Mouse (Mus musculus): ENCODE measurements around the gene Ap2a2.
"Not testable (repeated sequence)": the region's sequence is repeated elsewhere in the genome, so short reads cannot be mapped to it uniquely, and the experiment has no call there.

Gene Ap2a2

DNA sequence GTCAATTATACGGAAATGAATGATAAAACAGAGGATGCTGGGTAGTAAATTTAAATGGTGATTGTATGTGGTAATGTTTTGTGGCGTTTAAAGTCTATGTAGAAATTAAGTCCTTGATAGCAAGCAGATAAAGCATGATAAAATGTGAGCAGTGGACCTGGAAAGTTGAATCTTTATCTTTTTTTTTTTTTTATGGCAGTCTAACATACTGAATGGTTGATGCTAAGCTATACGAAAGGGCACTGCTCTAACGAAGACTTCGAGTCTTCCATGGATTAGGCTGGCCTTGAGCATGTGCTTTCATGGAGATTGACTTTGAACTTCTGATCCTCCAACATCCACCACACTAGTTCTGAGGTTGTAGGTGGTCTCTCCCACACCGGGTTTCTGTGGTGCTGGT is 31.1 kb downstream of the Ap2a2 start:
- no peak for DNase-seq (ENCODE audit: low read depth in 1 of 2, low spot score in 2 of 2)

DNA sequence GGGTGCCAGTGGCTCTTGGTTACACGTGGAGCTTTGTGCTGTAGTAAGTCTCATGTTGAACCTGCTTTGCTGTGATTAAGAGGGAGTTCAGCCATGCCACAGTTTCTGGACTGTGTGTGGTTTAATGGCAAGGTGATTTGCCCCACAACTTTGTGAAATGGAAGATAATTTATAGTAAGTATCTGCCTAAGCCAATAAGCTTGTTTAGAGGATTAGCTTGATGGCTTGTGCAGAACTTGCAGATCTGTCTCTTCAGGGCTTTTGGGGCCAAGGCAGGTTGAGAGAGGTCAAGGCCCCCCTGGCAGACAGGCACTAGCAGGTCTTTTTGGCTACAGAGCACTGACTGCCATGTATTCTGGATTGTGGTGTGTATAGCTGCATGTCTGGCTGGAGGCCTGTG is 35.0 kb downstream of the Ap2a2 start:
- DNase-seq (ENCODE audit: low read depth in 1 of 2, low spot score in 2 of 2) = no peak

DNA sequence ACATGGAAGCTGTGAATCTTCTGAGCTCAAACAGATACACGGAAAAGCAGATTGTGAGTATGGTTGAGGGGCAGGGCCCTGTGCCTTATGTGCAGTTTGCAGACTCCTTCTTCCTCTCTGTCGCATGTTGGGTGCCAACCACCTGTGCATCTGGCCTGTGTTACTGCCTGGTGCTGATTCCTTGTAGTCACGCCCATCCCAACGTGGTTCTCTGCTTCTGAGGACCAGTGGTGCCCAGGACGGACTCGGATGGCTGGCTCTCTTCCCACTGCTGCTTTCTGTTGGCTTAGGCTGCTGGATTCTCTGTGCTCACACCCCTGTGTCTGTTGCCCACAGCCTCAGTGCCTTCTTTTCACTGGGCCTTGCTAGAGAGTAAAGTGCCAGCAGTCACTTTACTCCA is 35.6 kb downstream of the Ap2a2 start:
- no peak for DNase-seq (ENCODE audit: low read depth in 1 of 2, low spot score in 2 of 2)

DNA sequence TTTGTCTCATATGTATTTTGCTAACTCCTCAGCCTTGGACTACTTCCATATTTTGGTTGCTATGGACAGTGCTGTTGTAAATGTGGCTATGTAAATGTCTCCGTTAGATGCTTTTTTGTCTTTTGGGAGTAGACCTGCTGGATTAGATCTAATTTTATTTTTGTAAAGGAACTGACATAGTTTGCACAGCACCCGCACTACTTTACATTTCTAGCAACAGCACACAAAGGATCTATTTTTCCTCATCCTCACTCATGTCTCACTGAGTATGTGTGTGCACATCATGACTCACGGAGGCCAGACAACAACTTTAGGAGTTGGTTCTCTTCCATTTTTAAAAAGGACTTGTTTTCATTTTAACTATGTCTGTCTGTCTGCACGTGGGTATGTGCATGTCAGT is 45.7 kb downstream of the Ap2a2 start:
- no peak for DNase-seq (ENCODE audit: low read depth in 1 of 2, low spot score in 2 of 2)

DNA sequence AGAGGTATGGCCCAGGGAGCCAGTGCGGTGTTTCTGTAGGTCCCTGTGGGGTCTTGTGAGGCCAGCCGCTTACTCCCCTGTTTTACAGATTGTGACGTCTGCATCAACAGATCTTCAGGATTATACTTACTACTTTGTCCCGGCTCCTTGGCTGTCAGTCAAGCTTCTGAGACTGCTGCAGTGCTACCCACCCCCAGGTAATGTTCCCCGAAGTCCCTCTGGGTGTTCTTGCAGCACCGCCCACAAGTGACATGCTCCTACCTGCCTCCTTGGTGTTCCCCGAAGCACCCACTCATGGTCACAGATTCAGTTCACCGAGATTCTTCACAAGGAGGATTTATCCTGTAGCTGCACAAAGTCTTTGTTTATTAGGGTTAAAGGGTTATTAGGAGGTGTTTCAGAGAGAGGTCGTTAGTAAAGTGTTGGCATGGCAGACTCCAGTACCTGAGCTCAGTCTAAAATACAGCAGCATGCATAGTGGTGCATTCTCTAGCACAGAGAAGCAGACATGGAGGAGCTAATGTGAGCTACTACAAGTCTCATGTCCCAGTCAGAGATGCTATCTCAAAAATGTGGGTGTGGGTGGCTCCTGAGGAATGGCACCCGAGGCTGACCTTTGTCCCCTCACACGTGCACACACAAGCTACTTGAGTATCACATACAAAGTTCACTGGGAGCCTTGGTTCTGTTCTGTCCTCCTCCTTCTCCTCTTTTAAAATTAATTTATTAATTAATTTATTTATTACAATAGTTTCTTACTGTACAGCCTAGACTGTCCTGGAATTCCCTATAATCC is 47.9 kb downstream of the Ap2a2 start:
- no peak for DNase-seq (ENCODE audit: low read depth in 1 of 2, low spot score in 2 of 2)

DNA sequence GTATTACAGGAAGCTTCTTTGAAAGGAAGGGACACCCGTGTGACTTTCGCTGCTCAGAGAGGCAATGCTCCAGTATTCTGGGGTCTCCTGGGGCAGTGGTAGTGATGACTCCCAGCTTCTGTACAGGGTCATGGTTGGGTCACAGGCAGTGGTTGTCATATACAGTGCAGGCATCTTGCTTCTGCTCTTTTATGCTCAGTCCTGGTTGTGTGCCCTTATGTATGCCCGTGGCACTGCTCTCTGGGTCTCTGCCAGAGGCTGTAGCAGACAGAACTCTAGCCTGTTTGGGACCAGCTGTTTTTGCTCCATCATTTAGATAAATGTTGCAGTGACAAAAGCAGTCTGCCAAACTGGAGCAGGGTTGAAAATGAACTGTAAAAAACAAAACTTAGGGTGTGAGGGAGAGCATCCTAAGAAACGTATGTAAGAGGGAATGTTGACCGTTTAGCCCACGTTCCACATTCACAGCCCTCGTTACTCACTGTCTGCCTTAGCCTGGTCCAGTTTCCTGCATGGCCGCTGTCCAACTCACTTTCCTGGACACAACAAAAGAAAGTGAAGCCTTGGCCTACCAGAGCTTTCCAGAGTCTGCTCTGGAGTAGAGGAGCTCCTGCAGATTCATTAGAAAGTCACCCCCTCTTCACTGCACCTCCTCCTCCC is 49.9 kb downstream of the Ap2a2 start:
- no peak for DNase-seq (ENCODE audit: low read depth in 1 of 2, low spot score in 2 of 2)

DNA sequence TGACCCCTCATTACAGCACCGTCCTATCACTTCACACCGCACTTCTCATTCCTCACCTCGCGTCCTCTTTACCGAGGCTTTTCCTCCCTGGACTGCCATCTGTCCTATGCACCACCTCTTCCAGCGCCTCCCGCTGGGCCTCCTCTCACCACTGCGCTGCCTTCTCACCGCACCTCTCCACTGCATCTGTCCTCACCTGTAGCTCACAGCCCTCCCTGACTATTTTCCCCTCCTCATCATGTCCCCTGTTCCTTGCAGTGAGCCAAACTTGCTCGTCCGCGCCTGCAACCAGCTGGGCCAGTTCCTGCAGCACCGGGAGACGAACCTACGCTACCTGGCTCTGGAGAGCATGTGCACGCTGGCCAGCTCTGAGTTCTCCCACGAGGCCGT is 50.4 kb downstream of the Ap2a2 start:
- DNase-seq (ENCODE audit: low read depth in 1 of 2, low spot score in 2 of 2) = no peak

DNA sequence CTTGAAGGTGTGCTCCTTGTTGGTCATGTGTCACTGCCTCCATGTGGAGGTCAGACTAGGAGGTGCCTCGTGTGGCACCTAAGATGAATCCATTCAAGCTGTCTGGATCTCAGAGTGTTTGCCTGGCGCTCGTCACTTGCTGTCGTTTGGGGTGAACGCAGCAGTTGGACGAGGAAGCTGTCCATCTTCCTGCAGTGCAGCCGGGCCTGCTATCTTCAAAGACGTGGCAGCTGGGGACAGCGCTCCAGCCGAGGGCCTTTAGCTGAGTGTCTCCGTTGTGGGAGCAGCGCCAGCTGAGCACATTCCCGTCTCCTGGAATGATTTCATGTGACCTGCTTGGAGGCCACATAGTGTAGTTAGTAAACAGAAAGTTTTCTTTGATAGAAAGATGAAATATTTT is 50.8 kb downstream of the Ap2a2 start:
- no peak for DNase-seq (ENCODE audit: low read depth in 1 of 2, low spot score in 2 of 2)

DNA sequence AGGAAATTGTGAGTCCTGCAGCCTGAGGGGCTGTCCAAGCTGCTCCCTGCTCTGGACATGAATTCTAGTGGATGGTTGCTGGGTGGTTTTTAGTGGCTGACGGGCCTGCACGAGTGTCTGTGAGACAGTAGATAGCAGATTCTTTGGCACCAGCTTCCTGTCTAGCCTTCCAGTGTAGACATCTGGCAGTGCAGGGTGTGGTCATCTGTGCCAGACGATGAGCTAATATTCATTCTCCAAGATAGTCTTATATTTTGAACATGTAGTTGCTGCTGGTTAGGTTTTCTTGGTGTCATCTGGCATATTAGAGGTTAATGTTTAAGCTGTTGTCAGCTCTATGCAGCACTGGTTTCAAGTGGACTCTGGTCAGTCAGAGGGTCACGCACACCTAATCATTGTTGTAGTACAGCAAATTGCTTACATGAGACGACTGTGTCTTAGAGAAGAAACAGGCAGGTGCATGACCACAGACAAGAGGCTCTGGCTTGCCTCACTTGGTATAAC is 52.4 kb downstream of the Ap2a2 start:
- no peak for DNase-seq (ENCODE audit: low read depth in 1 of 2, low spot score in 2 of 2)

DNA sequence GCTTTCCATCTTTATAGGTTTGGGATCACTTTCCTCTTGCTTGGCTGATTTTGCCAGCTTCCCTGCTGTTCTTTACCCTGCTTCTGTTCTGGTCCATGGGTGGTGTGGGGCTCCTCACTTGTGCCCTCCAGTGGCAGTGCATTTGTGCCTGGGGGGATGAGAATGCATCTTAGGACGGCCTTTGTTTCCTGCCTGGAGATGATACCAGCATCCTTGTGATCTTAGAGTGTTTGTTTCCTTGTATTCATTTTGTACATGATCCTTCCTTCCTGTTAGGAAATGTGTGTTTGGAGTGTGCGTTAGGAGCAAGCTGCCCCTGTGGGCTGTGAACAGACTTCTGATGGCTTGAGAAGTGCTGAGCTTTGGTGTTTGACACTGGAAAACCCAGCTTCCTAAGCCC is 62.2 kb downstream of the Ap2a2 start:
- no peak for DNase-seq (ENCODE audit: low read depth in 1 of 2, low spot score in 2 of 2)

DNA sequence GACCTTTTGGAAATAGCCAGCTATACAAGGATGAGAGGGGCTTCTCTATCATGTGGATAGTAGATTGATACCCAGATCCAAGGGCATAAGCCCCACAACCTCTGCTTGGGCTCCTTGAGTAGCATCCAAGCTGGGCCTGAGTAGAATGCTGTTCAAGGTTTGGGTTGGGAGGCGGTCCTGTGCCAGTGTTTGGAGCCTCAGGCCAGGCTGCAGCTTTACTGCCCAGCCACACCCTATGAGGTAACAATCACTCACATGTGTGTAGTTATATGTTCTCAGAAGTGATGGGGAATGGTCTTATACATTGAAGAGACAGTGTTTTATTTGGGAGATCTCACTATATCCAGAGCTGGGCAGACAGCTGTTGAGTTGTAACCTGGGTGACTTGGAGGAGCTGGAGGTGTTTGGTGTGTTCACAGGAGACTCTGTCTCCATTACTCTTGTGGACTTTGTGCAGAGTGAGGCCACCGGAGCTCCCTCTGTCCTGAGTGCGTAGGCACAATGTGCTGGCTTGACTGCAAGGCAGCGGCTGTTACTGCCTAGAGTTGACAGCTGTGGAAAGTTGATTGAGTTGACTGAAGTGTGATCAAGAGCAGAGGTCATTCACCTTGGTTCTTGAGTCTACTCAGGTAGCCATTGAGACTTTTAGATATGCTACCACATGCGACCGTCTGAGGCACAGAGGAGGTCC is 63.3 kb downstream of the Ap2a2 start:
- no peak for DNase-seq (ENCODE audit: low read depth in 1 of 2, low spot score in 2 of 2)

DNA sequence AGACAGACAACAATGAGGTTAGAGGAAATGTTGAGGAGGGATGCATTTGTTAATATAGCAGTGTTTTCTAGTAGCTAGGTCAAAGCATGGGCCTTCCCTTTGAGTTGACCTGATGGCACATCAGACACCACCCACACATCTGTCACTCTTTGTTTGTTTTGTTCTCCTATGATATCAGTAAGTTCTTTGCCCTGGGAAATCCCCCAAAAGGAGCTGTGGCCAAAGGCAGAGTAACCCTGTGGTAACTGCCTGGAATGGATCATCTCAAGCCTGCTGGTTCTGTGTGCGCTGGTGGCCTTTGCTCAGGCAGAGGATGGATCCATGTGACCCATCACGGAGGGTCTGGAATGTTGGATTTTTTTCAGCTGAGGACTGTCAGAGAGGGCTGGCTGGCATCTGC is 66.0 kb downstream of the Ap2a2 start:
- DNase-seq (ENCODE audit: low read depth in 1 of 2, low spot score in 2 of 2) = no peak

DNA sequence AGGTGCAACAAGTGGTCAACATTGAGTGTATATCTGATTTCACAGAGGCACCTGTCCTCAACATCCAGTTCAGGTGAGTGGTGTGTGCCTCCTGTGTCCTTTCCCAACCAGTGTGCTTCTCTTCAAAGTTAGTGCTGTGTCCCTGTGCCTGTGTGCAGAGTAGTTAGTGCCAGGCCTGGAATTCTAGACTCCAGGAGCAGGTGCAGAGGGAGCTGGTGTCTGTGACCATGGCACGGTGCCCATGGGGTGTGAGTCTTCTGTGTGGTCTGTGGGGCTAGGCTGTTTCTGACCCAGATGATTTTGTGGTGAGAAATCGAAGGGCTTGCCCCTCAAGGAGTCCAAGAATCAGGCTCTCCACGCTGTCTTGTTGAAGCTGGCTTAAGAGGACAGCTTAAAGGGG is 67.3 kb downstream of the Ap2a2 start:
- no peak for DNase-seq (ENCODE audit: low read depth in 1 of 2, low spot score in 2 of 2)

DNA sequence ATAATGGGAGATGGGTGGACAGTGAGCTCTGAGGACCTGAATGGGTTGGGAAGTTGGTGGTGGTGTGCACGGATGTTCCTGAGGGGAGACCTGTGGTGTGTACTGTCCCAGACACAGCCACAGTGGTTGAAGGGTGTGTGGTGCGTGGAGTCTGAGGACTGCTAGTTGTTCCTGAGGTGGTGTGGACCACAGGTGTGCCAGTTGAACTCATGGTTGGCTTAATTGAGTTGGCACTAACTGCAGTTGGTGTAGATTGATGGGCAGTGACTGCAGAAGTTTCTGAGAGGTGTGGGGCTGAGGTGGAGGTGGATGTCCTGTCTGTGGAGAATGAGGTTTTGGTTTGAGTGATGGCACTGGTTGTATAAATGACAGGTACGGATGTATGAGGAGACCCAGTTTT is 76.1 kb downstream of the Ap2a2 start:
- not testable (repeated sequence) for DNase-seq (ENCODE audit: low read depth in 1 of 2, low spot score in 2 of 2)

DNA sequence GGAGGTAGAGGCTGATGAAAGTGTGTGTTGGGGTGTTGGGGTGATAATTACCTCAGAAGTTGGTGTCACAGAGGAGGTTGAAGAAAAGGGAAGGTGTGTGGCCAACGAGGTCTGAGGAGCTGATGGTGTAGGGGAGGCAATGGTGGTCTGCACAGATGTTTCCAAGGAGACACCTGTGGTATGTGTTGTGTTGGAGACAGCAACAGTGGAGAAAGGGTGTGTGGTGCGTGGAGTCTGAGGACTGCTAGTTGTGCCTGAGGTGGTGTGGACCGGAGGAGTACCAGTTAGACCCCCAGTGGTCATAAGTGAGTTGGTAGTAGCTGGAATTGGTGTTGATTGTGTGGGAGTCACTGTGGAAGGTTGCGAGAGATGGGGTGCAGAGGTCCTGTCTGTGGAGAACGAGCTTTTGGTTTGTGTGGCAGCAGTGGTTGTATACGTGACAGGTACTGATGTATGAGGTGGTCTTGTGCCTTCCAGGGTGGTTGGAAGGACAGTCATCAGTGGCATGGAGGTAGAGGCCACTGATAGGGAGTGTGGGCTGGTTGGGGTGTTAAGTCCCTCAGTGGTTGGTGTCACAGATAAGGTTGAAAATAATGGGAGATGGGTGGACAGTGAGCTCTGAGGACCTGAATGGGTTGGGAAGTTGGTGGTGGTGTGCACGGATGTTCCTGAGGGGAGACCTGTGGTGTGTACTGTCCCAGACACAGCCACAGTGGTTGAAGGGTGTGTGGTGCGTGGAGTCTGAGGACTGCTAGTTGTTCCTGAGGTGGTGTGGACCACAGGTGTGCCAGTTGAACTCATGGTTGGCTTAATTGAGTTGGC is 76.8 kb downstream of the Ap2a2 start:
- DNase-seq (ENCODE audit: low read depth in 1 of 2, low spot score in 2 of 2) = not testable (repeated sequence)

DNA sequence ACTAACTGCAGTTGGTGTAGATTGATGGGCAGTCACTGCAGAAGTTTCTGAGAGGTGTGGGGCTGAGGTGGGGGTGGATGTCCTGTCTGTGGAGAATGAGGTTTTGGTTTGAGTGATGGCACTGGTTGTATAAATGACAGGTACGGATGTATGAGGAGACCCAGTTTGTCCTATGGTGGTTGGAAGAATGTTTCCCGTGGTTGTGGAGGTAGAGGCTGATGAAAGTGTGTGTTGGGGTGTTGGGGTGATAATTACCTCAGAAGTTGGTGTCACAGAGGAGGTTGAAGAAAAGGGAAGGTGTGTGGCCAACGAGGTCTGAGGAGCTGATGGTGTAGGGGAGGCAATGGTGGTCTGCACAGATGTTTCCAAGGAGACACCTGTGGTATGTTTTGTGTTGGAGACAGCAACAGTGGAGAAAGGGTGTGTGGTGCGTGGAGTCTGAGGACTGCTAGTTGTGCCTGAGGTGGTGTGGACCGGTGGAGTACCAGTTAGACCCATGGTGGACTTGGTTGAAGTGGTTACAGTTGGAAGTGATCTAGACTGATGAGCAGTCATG is 77.4 kb downstream of the Ap2a2 start:
- DNase-seq (ENCODE audit: low read depth in 1 of 2, low spot score in 2 of 2) = not testable (repeated sequence)

DNA sequence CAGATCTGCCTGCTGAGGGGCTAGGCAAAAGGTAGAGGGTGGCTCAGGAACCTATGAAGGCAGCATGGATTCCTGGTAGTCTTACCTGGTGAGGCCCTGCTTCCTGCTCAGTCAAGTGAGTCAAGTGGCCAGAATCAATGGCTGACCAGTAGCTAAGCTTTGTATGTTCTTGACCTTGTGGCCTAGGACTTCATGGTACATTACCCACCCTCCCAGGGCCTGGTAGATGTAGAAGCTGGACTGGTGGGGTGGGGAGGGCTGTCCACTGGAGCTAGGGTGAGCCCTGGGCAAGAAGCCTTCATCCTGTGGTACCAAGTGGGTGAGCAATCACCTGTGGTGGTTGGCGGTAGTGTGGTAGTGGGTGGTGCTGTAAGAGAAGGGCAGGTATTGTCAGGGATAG is 80.4 kb downstream of the Ap2a2 start:
- no peak for DNase-seq (ENCODE audit: low read depth in 1 of 2, low spot score in 2 of 2)

DNA sequence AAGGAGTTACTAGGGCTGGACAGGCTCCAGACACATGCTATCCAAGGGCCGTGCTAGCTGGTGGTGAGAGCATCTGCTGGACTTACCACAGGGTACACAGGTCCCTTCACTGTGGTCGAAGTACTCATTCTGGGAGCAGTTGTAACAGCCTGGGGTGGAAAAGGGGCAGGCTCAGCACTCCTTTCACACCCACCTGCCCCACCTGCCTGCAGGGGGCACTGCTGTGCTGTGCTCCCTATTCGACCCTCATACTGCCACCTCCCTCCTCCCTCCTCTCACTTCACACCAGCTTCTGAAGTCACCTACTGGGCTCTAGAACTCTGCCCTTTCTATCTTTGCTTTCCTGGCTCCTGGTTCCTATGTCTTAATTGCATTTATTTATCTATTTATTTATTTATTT is 81.2 kb downstream of the Ap2a2 start:
- no peak for DNase-seq (ENCODE audit: low read depth in 1 of 2, low spot score in 2 of 2)

DNA sequence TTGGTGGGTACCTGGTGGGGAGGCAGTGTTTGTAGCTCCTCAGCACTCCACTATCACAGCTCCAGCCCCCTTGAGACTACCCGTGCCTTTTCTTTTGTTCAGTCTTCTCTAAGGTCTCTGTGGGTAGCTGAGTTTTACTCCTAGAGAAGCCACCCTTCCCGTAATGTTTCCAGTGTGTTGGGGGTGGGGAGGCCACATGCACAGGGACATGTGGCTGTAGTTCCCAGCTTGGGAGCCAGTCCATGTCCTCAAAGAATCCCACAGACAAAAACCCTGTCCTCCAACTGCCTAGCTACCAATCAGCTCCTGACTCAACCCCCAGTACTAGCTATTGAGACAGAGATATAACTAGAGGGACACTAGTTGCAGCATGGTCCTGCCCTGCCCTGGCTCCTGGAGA is 85.1 kb downstream of the Ap2a2 start:
- DNase-seq (ENCODE audit: low read depth in 1 of 2, low spot score in 2 of 2) = no peak

DNA sequence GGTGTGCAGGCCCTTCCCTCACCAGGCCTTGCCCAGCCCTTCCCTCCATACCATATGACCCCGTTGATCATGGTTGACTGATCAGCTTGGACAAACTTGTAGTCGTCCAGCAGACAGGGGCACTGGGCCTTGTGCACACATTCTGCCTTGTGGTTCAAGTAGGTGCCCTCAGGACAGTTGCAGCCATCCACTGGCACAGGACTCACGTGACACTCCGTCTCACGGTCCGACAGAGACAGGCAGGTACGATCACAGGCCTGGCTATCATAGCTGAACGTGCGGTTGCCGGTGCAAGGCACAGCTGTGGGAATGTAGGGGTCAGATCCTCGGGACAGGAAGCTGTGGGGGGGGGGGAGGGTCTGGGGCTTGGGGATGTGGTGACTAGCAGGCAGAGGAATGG is 85.8 kb downstream of the Ap2a2 start:
- no peak for DNase-seq (ENCODE audit: low read depth in 1 of 2, low spot score in 2 of 2)

DNA sequence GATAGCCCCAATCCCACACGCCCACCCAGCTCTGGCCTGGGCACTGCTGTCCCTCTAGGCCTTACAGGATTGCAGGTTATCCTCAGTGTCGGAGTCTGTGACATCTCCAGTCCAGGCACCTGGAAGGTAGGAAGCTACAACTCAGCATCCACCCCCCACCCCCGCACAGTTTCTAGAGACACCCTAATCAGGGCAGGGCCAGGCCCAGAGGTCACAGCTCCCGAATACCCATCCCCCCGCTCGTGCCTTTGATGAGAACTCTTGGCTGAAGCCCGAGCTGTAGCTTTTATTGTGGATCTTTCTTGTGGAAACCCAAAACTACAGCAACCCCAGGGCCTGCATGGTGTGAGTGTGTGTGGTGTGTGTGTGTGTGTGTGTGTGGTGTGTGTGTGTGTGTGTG is 90.2 kb downstream of the Ap2a2 start:
- DNase-seq (ENCODE audit: low read depth in 1 of 2, low spot score in 2 of 2) = no peak
